Mouse (Mus musculus) liver, adult 2 months (tissue): ENCODE measurements around the gene Ruvbl1.

Experiments
- CTCF ChIP-seq: fragments of 200-500 bp; IDR thresholded peaks from 2 replicates; pipeline ENCODE4 v1.5.1; 2011; ENCODE audit warnings: low read depth, low read length, control low read depth
- POLR2A ChIP-seq: fragments of 200-500 bp; IDR thresholded peaks from 2 replicates; pipeline ENCODE4 v1.6.1; 2011; ENCODE audit warnings: low read length, control low read depth; ENCODE audit not compliant: insufficient read depth; ENCODE audit errors: extremely low read depth

DNA sequence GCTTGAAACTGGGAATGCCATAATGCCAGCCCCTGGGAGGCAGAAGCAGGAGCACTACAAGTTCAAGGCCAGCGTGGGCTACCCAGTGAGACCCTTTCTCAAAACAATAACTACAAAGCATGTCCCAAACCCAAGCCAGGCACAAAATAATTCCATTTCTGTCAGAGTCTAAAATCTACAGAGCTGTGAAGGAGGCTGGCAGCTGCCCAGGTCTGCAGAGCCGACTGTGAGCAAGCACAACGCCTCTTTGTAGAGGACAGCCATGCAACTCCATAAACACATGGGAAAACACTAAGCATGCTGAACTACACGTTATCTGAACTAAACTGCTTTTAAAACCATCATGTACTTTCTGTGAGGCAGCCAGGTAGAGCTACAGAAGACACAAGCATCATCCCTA, 26.2 kb upstream of the Ruvbl1 start:
- TF ChIP-seq CTCF, result no peak
- no peak for TF ChIP-seq POLR2A
